Mouse (Mus musculus): ENCODE data around the gene Kctd18. TPM values are rescaled to one million over a fixed set of nuclear protein-coding genes. Genes with fewer than 3 reads are reported as not detected.
"Not testable (repeated sequence)": the region's sequence is repeated elsewhere in the genome, so short reads cannot be mapped to it uniquely, and the experiment has no call there.

Gene Kctd18
- polyA plus RNA-seq, 1 experiment from 2014 or later: 9.2 TPM

GRCm38 (mm10) chr1:58046721-58047290 is 28.1 kb upstream of the Kctd18 start:
- no peak overlapping the region for H3K4me3 ChIP-seq (ENCODE audit: low read depth, low read length)
- no peaks in the 10 kb centered on the region for H3K9me3 ChIP-seq (ENCODE audit: control insufficient read depth, low read length)
- no peak overlapping the region for H3K4me2 ChIP-seq
- WGBS: 74% methylated on average over 3 of the region's 3 CpGs
- H3K27me3 ChIP-seq (replicated peaks; ENCODE audit: control insufficient read depth, insufficient read depth, low read length): no peaks in the 10 kb centered on the region
- ATAC-seq (replicated peaks; ENCODE audit: low FRiP score) (no peak), DNase-seq (ENCODE audit: low spot score) (no peak)
- no peak overlapping the region for H3K27ac ChIP-seq (ENCODE audit: low read depth, low read length)
- no peaks in the 10 kb centered on the region for H3K36me3 ChIP-seq (ENCODE audit: control insufficient read depth, insufficient read depth, low read length)
- no peaks in the 10 kb centered on the region for H3K4me1 ChIP-seq (replicated peaks; ENCODE audit: control insufficient read depth, insufficient read depth, low read length)
- H3K9ac ChIP-seq (ENCODE audit: low read depth, low read length): no peak overlapping the region

DNA sequence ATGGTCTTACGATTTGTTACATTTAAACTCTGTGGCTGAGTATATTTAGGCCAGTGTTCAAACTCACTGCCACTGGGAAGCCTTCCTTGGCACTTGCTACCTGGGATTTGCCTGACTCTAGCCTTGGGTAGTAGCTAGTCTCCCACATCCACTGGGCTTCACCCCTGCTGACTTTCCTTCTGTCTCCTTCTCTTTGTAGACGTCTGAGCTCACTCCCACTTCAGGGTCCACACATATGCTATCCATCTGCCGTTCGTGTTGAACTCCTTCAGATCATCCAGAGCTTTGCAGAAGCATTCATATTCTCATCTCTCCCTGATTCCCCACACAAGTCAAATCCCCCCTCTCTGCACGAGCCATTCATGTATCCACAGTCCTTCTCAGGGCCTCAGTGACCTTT is 26.8 kb upstream of the Kctd18 start:
- 74% methylated on average over 5 of the region's 5 CpGs for WGBS
- DNase-seq (ENCODE audit: low spot score): no peak
- ATAC-seq (replicated peaks; ENCODE audit: low FRiP score): no peak

GRCm38 (mm10) chr1:58045076-58045475 is 26.3 kb upstream of the Kctd18 start:
- Histone ChIP-seq H3K9me3 (ENCODE audit: control insufficient read depth, low read length) (no peaks in the 10 kb centered on the region), H3K4me3 (ENCODE audit: low read depth, low read length) (no peak overlapping the region), H3K9ac (ENCODE audit: low read depth, low read length) (no peak overlapping the region), H3K4me2 (no peak overlapping the region), H3K27me3 (replicated peaks; ENCODE audit: control insufficient read depth, insufficient read depth, low read length) (no peaks in the 10 kb centered on the region), H3K36me3 (ENCODE audit: control insufficient read depth, insufficient read depth, low read length) (no peaks in the 10 kb centered on the region), H3K27ac (ENCODE audit: low read depth, low read length) (no peak overlapping the region), H3K4me1 (replicated peaks; ENCODE audit: control insufficient read depth, insufficient read depth, low read length) (no peaks in the 10 kb centered on the region)
- no peak for ATAC-seq (replicated peaks; ENCODE audit: low FRiP score)
- 57% methylated on average over 3 of the region's 3 CpGs for WGBS
- DNase-seq (ENCODE audit: low spot score): no peak

More for the DNA sequence above, 26.8 kb upstream of the Kctd18 start:
- H3K4me2 ChIP-seq: no peak overlapping the region
- H3K27me3 ChIP-seq (replicated peaks; ENCODE audit: control insufficient read depth, insufficient read depth, low read length): no peaks in the 10 kb centered on the region
- no peaks in the 10 kb centered on the region for H3K4me1 ChIP-seq (replicated peaks; ENCODE audit: control insufficient read depth, insufficient read depth, low read length)
- H3K36me3 ChIP-seq (ENCODE audit: control insufficient read depth, insufficient read depth, low read length): no peaks in the 10 kb centered on the region
- no peak overlapping the region for H3K4me3 ChIP-seq (ENCODE audit: low read depth, low read length)
- H3K9me3 ChIP-seq (ENCODE audit: control insufficient read depth, low read length): no peaks in the 10 kb centered on the region
- no peak overlapping the region for H3K9ac ChIP-seq (ENCODE audit: low read depth, low read length)
- H3K27ac ChIP-seq (ENCODE audit: low read depth, low read length): no peak overlapping the region

GRCm38 (mm10) chr1:58037306-58037705 is 18.6 kb upstream of the Kctd18 start:
- not testable (repeated sequence) for H3K9me3 ChIP-seq (ENCODE audit: control insufficient read depth, low read length); H3K4me3 ChIP-seq (ENCODE audit: low read depth, low read length); ATAC-seq (replicated peaks; ENCODE audit: low FRiP score); H3K9ac ChIP-seq (ENCODE audit: low read depth, low read length); H3K4me2 ChIP-seq; DNase-seq (ENCODE audit: low spot score); H3K36me3 ChIP-seq (ENCODE audit: control insufficient read depth, insufficient read depth, low read length); H3K27ac ChIP-seq (ENCODE audit: low read depth, low read length); H3K4me1 ChIP-seq (replicated peaks; ENCODE audit: control insufficient read depth, insufficient read depth, low read length); H3K27me3 ChIP-seq (replicated peaks; ENCODE audit: control insufficient read depth, insufficient read depth, low read length)
- 90% methylated on average over 9 of the region's 9 CpGs for WGBS

DNA sequence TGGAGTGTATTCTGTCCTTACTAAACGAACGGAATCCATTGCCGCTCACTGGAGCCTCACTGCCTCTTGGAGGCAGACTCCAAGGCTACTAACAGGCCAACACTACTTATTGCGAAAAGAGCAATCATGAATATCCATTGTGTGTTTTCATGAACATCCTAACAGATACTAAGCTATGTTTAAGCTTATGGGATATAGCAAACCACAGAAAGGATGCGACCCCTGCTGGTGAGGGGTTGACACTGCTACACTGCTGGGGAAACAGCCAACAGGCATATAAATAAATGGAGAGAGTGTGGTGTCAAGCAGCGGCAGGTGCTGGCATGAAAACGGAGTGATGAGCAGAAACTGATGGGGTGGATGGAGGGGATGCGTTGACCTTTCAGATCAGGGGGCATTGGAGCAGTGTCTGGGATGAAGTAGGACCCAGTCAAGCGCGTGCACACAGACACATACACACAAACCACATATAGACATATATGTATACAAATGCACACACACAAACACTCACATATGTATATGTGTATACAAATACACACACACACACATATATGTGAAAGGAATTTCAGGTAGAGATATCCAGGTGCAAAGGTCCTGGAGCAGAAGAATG is 12.5 kb upstream of the Kctd18 start:
- Histone ChIP-seq H3K4me3 (ENCODE audit: low read depth, low read length) (no peak overlapping the region), H3K4me1 (replicated peaks; ENCODE audit: control insufficient read depth, insufficient read depth, low read length) (peaks cover 30% of the 10 kb centered on the region), H3K27ac (ENCODE audit: low read depth, low read length) (no peak overlapping the region), H3K36me3 (ENCODE audit: control insufficient read depth, insufficient read depth, low read length) (no peaks in the 10 kb centered on the region), H3K27me3 (replicated peaks; ENCODE audit: control insufficient read depth, insufficient read depth, low read length) (no peaks in the 10 kb centered on the region), H3K4me2 (no peak overlapping the region; the same call in 1 of the 2 replicates), H3K9ac (ENCODE audit: low read depth, low read length) (no peak overlapping the region), H3K9me3 (ENCODE audit: control insufficient read depth, low read length) (no peaks in the 10 kb centered on the region)
- no peak for ATAC-seq (replicated peaks; ENCODE audit: low FRiP score)
- 56% methylated on average over 10 of the region's 10 CpGs for WGBS
- peak; percentile 65 for DNase-seq (ENCODE audit: low spot score)

DNA sequence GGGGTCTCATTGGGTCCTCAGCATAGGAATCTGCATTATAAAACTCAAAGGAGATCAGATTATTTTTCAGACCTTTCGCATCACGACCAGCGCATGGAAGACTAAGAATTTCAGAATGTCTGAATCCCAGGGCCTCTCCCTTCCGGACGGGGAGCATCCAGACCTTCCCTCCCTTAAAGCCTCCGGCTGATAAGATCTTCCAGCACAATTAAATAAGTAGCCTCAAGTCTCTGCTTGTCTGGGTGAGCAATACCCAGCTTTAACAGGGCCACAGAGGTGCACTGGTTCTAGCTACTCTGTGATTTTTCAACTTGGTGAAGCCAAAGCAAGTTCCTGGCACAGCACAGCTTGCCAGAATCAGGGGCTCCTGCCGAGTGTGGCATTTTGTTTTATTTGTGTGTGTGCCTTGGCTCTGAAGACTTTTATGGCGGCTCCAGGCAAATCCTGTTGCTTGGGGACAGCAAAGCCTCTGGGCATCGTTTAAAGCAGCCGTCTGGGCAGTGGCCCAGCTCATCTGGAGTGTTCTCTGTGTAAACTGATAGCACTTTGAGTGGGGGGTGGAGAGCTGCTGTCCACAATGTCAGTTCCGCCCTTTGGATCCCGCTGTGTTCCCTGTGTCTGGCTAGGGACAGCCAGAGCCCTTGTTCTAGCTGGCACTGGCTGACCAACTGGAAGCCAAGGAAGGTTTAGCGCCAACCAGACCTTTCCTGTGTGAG is 11.6 kb upstream of the Kctd18 start:
- no peak for ATAC-seq (replicated peaks; ENCODE audit: low FRiP score)
- Histone ChIP-seq H3K27ac (ENCODE audit: low read depth, low read length) (no peak overlapping the region), H3K4me1 (replicated peaks; ENCODE audit: control insufficient read depth, insufficient read depth, low read length) (peaks cover 30% of the 10 kb centered on the region), H3K36me3 (ENCODE audit: control insufficient read depth, insufficient read depth, low read length) (no peaks in the 10 kb centered on the region), H3K4me2 (peak overlapping the region; percentile 74), H3K27me3 (replicated peaks; ENCODE audit: control insufficient read depth, insufficient read depth, low read length) (no peaks in the 10 kb centered on the region), H3K4me3 (ENCODE audit: low read depth, low read length) (peak overlapping the region; percentile 42), H3K9ac (ENCODE audit: low read depth, low read length) (peak overlapping the region; percentile 46; the same call in 1 of the 2 replicates), H3K9me3 (ENCODE audit: control insufficient read depth, low read length) (no peaks in the 10 kb centered on the region)
- WGBS: 29% methylated on average over 13 of the region's 13 CpGs
- DNase-seq (ENCODE audit: low spot score): no peak

- Histone ChIP-seq H3K27ac (ENCODE audit: low read depth, low read length) (no peak within 1 kb of the TSS), H3K4me3 (ENCODE audit: low read depth, low read length) (peak within 1 kb of the TSS; percentile 42), H3K27me3 (replicated peaks; ENCODE audit: control insufficient read depth, insufficient read depth, low read length) (no peaks in the 10 kb centered on the region), H3K9me3 (ENCODE audit: control insufficient read depth, low read length) (no peaks in the 10 kb centered on the region), H3K4me1 (replicated peaks; ENCODE audit: control insufficient read depth, insufficient read depth, low read length) (peaks cover 30% of the 10 kb centered on the region), H3K36me3 (ENCODE audit: control insufficient read depth, insufficient read depth, low read length) (no peaks in the 10 kb centered on the region; the same call in 1 of the 2 replicates), H3K9ac (ENCODE audit: low read depth, low read length) (peak within 1 kb of the TSS; percentile 46; the same call in 1 of the 2 replicates), H3K4me2 (peak within 1 kb of the TSS; percentile 74)
- peak; percentile 63 for ATAC-seq (replicated peaks; ENCODE audit: low FRiP score)
- 5% methylated on average over 12 of the region's 12 CpGs for WGBS
- peak; percentile 50 for DNase-seq (ENCODE audit: low spot score)
These were observed 10.9 kb upstream of the Kctd18 start, which contains the start of gene Aox1 for GRCm38 (mm10) chr1:58029636-58030117. Aox1 (plus strand) TSS chr1:58029931.

DNA sequence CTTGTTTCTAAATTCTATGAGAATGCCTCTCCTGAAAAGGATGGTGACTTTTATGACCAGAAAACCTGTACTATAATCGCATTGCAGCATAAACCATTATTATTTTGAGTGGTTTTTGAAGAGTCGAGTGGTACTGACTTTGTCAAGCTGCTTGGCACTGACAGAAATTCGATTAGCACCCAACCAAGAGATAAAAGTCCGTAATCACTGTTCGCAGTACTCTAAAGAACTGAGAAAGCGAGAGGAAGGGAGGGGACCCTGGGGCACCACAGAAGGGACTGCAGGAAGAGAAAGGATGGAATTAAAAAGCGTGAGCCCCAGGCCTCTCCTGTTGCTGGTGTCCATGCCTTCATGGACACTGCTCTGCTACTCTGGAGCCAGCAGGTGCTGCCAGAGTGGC is 9.0 kb upstream of the Kctd18 start:
- peak overlapping the region; percentile 58 for H3K27ac ChIP-seq (ENCODE audit: low read depth, low read length)
- no peak overlapping the region for H3K9ac ChIP-seq (ENCODE audit: low read depth, low read length)

More for the DNA sequence above, 9.0 kb upstream of the Kctd18 start:
- Histone ChIP-seq H3K27me3 (replicated peaks; ENCODE audit: control insufficient read depth, insufficient read depth, low read length) (no peaks in the 10 kb centered on the region), H3K9me3 (ENCODE audit: control insufficient read depth, low read length) (no peaks in the 10 kb centered on the region), H3K4me1 (replicated peaks; ENCODE audit: control insufficient read depth, insufficient read depth, low read length) (peaks cover 30% of the 10 kb centered on the region), H3K4me2 (peak overlapping the region; percentile 55), H3K4me3 (ENCODE audit: low read depth, low read length) (no peak overlapping the region), H3K36me3 (ENCODE audit: control insufficient read depth, insufficient read depth, low read length) (peaks cover 4% of the 10 kb centered on the region; the same call in 1 of the 2 replicates)
- DNase-seq (ENCODE audit: low spot score) (no peak), ATAC-seq (replicated peaks; ENCODE audit: low FRiP score) (peak; percentile 62)
- 37% methylated on average over 7 of the region's 7 CpGs for WGBS

Data from liver, embryonic 11.5 days (tissue).